Mouse (Mus musculus) thymus, adult 18-20 months (tissue): Measurements from ENCODE around the gene Prg3.
A peak's percentile ranks its signal among the peaks of the same experiment; 100 is the strongest.

ENCODE experiments used
- DNase-seq, 2 experiments: peaks; one replicate each; pipeline ENCODE4 v3.0.0; 2022; ENCODE audit warnings: mixed read lengths in 2 of 2

Gene Prg3

DNA sequence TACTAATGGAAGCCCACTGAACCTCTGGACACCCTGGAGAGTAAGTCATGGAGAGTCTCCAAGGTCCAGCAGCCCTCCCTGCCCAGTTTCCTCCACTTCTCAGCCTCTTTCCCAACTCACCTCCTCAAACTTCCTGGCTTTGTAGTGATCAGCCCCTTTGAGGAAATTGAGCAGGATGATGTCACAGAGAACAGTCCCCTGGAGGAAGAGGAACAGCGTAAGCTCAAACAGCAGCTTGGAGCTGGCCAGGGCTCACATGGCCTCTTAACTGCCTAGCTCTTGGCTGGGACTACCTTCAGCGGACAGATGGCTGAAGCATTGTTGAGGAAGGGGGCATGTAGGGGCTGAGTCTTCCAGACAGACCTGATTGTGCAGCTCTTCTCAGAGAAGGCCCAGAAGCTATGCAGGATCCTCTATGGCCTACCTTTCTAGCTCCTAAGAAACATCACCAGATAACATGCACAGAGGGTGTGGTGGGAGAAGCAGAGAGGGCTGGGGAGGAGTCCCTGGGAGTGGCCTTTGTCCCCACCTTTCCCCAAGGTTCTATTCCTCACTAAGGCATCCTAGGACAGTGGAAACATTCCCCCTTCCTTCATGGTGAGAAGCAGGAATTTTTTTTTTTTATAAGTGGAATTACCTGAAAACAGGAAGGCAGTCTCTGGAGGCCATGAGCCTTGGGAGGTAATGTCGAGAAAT is 11.6 kb downstream of the Prg3 start:
- no peak for DNase-seq

GRCm38 (mm10) chr2:85001497-85001896 is 13.5 kb downstream of the Prg3 start:
- no peak for DNase-seq

DNA sequence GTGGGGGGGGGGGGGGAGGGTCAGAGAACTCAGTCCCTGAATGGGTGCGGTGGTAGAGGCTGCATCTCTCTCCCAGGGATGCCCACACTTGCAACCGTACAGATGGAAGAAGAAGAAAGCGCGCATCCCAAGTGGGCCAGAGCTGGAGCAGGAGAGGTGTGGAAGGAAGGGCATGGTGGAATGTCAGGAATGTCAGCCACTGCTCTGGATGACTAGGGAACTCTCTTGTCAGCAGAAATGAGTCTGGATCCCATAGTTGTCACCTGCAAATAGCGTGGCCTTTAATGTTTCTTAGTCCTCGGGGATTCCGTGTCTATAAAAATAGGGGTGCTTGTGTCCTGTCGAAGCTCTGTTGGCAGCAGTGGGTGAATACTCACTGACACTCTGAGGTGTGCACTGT is 14.6 kb downstream of the Prg3 start:
- DNase-seq: no peak

DNA sequence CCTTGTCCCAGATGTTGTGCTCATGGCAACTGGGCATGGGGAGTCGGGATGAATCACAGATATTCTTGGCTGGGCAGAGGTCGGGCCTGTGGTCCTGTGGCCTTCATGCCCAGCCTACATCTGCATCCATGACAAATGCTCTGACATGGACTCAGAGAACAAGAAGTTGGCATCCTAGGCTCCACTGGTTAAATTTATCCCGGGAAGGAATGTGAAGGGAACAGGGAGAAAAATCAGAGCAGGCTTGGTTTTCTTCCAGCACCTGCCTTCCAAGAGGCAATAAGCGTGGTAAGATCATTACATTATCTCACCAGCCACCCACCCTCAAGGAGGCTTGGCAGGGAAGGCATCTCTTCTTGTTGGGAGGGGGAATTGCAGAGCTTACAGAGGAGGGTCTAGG is 16.3 kb downstream of the Prg3 start:
- no peak for DNase-seq

DNA sequence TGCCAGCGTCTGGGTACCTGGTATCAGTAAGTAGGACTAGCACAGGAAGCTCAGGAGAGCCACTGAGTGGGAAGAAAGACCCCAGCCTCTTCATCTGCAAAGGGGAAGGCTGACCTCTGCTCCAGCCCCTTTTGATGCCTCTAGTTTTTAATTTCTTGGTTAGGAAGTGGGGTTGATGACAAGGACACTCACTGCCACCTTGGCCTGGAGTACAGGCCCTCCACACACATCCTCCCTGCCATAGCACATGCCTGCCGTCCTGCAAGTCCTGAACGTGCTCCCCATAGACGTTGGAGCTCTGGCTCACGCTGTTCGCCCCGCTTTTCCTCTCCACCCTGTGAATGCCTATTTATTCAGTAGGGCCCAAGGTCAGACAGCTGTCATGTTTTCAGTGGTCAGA is 18.6 kb downstream of the Prg3 start:
- no peak for DNase-seq

GRCm38 (mm10) chr2:85007729-85008128 is 19.7 kb downstream of the Prg3 start:
- DNase-seq: no peak

GRCm38 (mm10) chr2:85009212-85009611 is 21.2 kb downstream of the Prg3 start:
- no peak for DNase-seq

- no peak for DNase-seq
Observed at GRCm38 (mm10) chr2:85011906-85012604, 24.0 kb downstream of the Prg3 start.

GRCm38 (mm10) chr2:85012679-85013078 is 24.7 kb downstream of the Prg3 start:
- DNase-seq: no peak

DNA sequence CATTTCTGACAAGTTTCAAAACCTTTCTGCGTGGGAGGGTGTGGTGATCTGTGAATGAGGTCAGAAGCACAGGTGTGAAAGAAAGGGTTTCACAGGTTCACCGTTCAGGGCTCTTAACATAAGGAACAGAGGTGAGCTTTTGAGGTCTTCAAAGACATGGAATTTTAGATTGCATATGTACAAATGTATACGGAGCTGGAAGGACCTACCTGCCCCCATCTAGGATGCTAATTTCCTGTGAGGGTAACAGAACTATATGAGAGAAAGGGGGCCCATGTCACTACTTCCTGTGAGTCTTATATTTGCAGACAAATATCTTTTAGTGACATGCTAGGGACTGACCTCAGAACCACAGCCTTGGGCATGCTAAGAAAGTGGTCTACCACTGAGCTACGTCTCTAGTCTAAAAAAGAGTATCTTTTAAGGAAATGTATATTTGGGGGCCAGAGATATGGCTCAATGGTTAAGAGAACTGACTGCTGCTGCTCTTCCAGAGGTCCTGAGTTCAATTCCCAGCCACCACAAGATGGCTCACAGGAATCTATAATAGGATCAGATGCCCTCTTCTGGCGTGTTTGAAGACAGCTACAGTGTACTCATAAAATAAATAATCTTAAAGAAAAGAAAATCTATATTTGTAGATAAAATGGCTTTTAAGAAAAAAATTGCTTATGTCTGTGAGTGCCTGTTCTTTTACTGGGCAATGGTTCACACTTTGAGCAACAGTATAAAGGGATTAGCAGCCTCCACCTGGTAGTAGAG is 26.0 kb downstream of the Prg3 start:
- no peak for DNase-seq

- DNase-seq: no peak
Observed at GRCm38 (mm10) chr2:85014588-85014982, 26.6 kb downstream of the Prg3 start.

- DNase-seq: no peak
Observed at GRCm38 (mm10) chr2:85022043-85022442, 34.0 kb downstream of the Prg3 start.

- no peak for DNase-seq
Observed at GRCm38 (mm10) chr2:85026178-85026577, 38.2 kb downstream of the Prg3 start.

- DNase-seq: no peak
Observed at GRCm38 (mm10) chr2:85027281-85027680, 39.3 kb downstream of the Prg3 start.

DNA sequence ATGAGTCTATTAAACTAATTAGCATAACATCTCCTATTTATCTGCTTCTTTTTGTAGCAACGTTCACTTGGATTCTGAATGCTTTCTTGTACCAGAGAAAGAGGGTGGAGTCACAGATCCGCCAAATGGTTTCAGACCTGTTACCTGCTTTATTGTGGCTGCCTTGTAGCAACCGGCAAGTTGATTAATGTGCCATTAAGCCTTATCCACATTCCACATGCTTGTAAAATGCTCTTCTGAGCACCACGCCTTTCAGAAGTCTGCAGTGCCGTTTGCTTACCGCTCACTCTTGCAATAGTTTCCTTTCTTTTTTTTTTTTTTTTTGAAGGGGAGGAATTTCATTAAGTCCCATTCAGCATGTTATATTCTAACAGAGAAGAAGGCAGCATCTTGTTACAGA is 41.9 kb downstream of the Prg3 start:
- DNase-seq: no peak

GRCm38 (mm10) chr2:85030989-85031388 is 43.0 kb downstream of the Prg3 start:
- DNase-seq: no peak

DNA sequence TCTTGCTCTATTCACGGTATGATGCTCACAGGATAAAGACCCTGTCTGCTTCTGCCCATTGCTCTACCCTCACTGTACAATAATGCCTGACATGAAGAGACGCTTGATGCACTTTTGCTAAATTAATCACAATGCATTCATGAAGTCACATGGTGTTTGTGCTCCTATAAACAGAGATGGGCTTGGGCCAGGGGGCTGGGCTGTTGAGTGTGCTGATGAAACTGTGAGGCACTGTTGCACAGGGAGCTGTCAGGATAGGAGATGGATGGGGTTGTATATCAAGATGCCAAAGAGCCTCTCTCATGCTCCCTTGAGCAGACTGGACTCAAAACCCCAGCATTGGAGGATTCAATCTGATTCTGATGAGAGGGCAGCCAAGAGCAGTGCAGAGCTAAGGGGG is 45.1 kb downstream of the Prg3 start:
- DNase-seq: no peak

- no peak for DNase-seq
Observed at GRCm38 (mm10) chr2:85034169-85034568, 46.2 kb downstream of the Prg3 start.

DNA sequence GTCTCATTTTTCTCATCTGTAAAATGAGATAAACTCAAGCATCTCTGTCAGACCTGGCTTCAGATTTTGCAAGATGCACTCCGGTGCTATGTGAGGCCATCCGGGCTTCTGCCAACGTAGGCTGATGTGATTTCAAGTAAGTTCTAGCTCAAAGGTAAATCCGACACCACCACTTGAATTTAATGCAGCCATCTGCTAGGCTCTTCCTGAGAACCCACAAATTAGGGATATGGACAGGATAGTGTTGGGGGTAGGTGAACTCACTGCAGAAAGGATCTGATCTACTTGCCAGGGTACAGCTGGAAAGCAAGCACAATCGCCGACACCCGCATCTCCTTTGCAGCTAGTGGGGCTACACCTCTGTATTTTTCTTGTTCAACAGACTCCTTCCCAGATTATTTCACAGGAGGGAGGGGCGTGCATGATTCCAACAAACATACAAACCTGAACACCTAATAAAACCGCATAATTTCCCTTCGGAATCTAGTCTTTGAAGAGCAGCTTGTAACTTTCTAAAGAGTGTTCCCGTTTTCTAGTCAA is 48.6 kb downstream of the Prg3 start:
- no peak for DNase-seq

GRCm38 (mm10) chr2:85037047-85038026 is 49.3 kb downstream of the Prg3 start, which contains the start of the genes Ssrp1 and P2rx3:
Ssrp1 (plus strand) TSS chr2:85037234.
P2rx3 (minus strand) TSS chr2:85037462.
- DNase-seq: peak; percentile 78 to 85

- DNase-seq: no peak
Observed at GRCm38 (mm10) chr2:85038336-85038735, 50.3 kb downstream of the Prg3 start.
